Mouse (Mus musculus) ES-E14 (cell line): ENCODE measurements around the gene Cpsf6.

Experiments
- MAFK ChIP-seq: IDR thresholded peaks from 2 replicates; pipeline ENCODE4 v1.6.1; 2014; ENCODE audit warnings: mild to moderate bottlenecking, low read depth, low read length, inconsistent platforms; ENCODE audit not compliant: insufficient read depth
- ZNF384 ChIP-seq: IDR thresholded peaks from 2 replicates; pipeline ENCODE4 v1.6.1; 2012; ENCODE audit warnings: low read depth, low read length, inconsistent platforms

GRCm38 (mm10) chr10:117401364-117401763 lies 21.5 kb upstream of the Cpsf6 start:
- no peak for TF ChIP-seq ZNF384
- TF ChIP-seq MAFK, result no peak
